Mouse (Mus musculus) heart, postnatal 0 days (tissue): Measurements from ENCODE around the gene Fgfr2. TPM values are rescaled to one million over a fixed set of nuclear protein-coding genes. Genes with fewer than 3 reads are reported as not detected.
A peak's percentile ranks its signal among the peaks of the same experiment; 100 is the strongest.
"Not testable (repeated sequence)": the region's sequence is repeated elsewhere in the genome, so short reads cannot be mapped to it uniquely, and the experiment has no call there.

Experiments used
- ATAC-seq: fragments of 200-750 bp; cut with Nextera tagmentation; 2 replicates; pipeline ENCODE4 v1.8.0; 2017; ENCODE audit warnings: low read depth, moderate number of reproducible peaks, moderate library complexity; ENCODE audit not compliant: insufficient read depth
- DNase-seq: peaks from one replicate; pipeline ENCODE4 v3.0.0-alpha.2; 2016; ENCODE audit warnings: low spot score
- H3K27ac ChIP-seq: fragments of 300-500 bp; sonication (generic); 2 replicates; pipeline ENCODE4 v1.5.1; 2014; ENCODE audit warnings: low read depth, mild to moderate bottlenecking
- H3K27me3 ChIP-seq: fragments of 300-500 bp; sonication (generic); 2 replicates; pipeline ENCODE4 v1.6.1; 2014; ENCODE audit warnings: low read length, mixed read lengths; ENCODE audit not compliant: control insufficient read depth, insufficient read depth
- H3K36me3 ChIP-seq: fragments of 300-500 bp; sonication (generic); replicated peaks from 2 replicates; pipeline ENCODE4 v1.6.1; 2014; ENCODE audit warnings: low read length, mixed read lengths; ENCODE audit not compliant: control insufficient read depth, insufficient read depth
- H3K4me1 ChIP-seq: fragments of 300-500 bp; sonication (generic); 2 replicates; pipeline ENCODE4 v1.6.1; 2014; ENCODE audit warnings: antibody characterized with exemption; ENCODE audit not compliant: control insufficient read depth, insufficient read depth
- H3K4me2 ChIP-seq: fragments of 300-500 bp; sonication (generic); 2 replicates; pipeline ENCODE4 v1.6.1; 2014; ENCODE audit warnings: low read depth, mild to moderate bottlenecking, low read length, moderate library complexity
- H3K4me3 ChIP-seq: fragments of 300-500 bp; sonication (generic); 2 replicates; pipeline ENCODE4 v1.5.1; 2014; ENCODE audit warnings: low read depth, low read length
- H3K9ac ChIP-seq: fragments of 300-500 bp; sonication (generic); replicated peaks from 2 replicates; pipeline ENCODE4 v1.6.1; 2014; ENCODE audit warnings: low read depth, low read length, mixed read lengths
- H3K9me3 ChIP-seq: fragments of 300-500 bp; sonication (generic); replicated peaks from 2 replicates; pipeline ENCODE4 v1.6.1; 2016; ENCODE audit warnings: low read length; ENCODE audit not compliant: control insufficient read depth
- CTCF ChIP-seq: IDR thresholded peaks from 2 replicates; pipeline ENCODE4 v1.5.1; 2016; ENCODE audit warnings: antibody characterized with exemption, control low read depth, low read depth
- EP300 ChIP-seq: IDR thresholded peaks from 2 replicates; pipeline ENCODE4 v1.6.1; 2016; ENCODE audit warnings: antibody characterized with exemption, low read depth
- WGBS: fragments of 180-500 bp; shearing (Covaris S2); extraction: QIAGEN DNeasy Blood & Tissue Kit; methylation state at CpG from one replicate; pipeline ENCODE4 v1.1.7; 2014; 5-methylcytosine and 5-hydroxymethylcytosine counted together
- polyA plus RNA-seq: library from polyadenylated mRNA; unstranded; fragments of >200 nt; fragmentation: Nextera tagmentation; extraction: Ambion mirVana; gene quantifications from 2 replicates; pipeline ENCODE4 v1.2.1, GENCODE M21; 2015
- total RNA-seq: library from RNA; depleted of rRNA; stranded (reverse); fragments of >200 nt; gene quantifications from 2 replicates; pipeline ENCODE4 v1.2.3, GENCODE M21; 2014; ENCODE audit warnings: low replicate concordance

Fgfr2 gene
- total and polyA plus RNA-seq, 2 experiments from 2014 or later, result 3.8 to 11.5 TPM

DNA sequence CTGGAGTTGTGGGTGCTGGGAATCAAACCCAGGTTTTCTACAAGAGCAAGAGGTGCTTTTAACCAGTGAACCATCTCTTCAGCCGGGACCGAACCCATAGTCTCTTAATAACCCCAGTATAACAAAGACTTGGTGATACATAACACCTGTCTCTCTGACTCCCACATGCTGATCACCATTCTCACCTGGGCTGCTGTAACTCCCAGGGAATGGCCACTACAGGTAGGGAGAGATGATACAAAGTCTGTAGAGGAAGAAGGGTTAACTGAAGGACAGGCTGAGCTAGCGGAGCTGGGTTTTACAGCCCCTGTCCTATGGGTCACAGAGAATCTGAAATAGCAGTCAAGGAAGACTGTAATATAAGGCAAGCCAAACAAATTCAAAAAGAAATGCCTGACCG, 2580.0 kb downstream of the Fgfr2 start:
- ATAC-seq (no peak), DNase-seq (no peak)
- Histone ChIP-seq H3K4me3 (no peak overlapping the region), H3K27me3 (no peaks in the 10 kb centered on the region), H3K36me3 (peaks cover 65% of the 10 kb centered on the region), H3K4me2 (no peak overlapping the region), H3K4me1 (peaks cover 14% of the 10 kb centered on the region), H3K9me3 (no peaks in the 10 kb centered on the region), H3K27ac (no peak overlapping the region), H3K9ac (no peak overlapping the region)
- TF ChIP-seq CTCF (no peak), EP300 (no peak)
- 96% methylated on average over 4 of the region's 4 CpGs for WGBS

DNA sequence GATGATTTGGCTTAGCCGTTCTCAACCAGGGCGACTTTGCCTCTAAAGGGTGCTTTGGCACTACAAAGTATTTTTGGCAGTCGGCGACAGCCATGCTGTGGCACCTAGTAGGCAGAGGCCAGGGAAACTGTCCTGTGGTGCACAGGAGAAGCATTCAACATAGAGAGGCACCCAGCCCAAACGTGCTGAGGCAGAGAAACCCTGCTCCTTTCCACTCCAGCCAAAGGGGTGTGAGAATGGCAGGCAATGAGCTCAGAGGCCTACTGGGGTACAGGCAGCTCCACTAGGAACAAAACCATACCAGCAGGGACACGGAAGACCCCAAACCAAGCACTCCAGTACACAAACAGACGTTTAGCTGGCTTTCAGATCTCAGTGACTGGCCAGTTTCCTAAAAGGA, 2583.0 kb downstream of the Fgfr2 start:
- no peaks in the 10 kb centered on the region for H3K27me3 ChIP-seq
- ATAC-seq, result no peak
- peaks cover 88% of the 10 kb centered on the region for H3K36me3 ChIP-seq
- H3K4me2 ChIP-seq, result no peak overlapping the region
- H3K9me3 ChIP-seq, result no peaks in the 10 kb centered on the region
- H3K4me3 ChIP-seq, result no peak overlapping the region
- H3K9ac ChIP-seq, result no peak overlapping the region
- TF ChIP-seq EP300, result no peak
- TF ChIP-seq CTCF, result no peak
- DNase-seq, result no peak
- 0 out of 2 replicates have a peak, but pooled peaks cover 3% of the 10 kb centered on the region for H3K4me1 ChIP-seq
- 52% methylated on average over 7 of the region's 7 CpGs for WGBS
- peak overlapping the region; percentile 19; the same call in 1 of the 2 replicates for H3K27ac ChIP-seq

- H3K9ac ChIP-seq, result no peak overlapping the region
- 70% methylated on average over 4 of the region's 4 CpGs for WGBS
- no peak overlapping the region for H3K4me3 ChIP-seq
- H3K9me3 ChIP-seq, result no peaks in the 10 kb centered on the region
- no peaks in the 10 kb centered on the region for H3K27me3 ChIP-seq
- ATAC-seq (no peak), DNase-seq (no peak)
- H3K27ac ChIP-seq, result no peak overlapping the region
- H3K4me2 ChIP-seq, result no peak overlapping the region
- no peak for TF ChIP-seq CTCF
- TF ChIP-seq EP300, result no peak
- peaks cover 77% of the 10 kb centered on the region for H3K36me3 ChIP-seq
- H3K4me1 ChIP-seq, result 0 out of 2 replicates have a peak, but pooled peaks cover 3% of the 10 kb centered on the region
These were observed 2586.1 kb downstream of the Fgfr2 start for GRCm38 (mm10) chr7:130537068-130537467.

DNA sequence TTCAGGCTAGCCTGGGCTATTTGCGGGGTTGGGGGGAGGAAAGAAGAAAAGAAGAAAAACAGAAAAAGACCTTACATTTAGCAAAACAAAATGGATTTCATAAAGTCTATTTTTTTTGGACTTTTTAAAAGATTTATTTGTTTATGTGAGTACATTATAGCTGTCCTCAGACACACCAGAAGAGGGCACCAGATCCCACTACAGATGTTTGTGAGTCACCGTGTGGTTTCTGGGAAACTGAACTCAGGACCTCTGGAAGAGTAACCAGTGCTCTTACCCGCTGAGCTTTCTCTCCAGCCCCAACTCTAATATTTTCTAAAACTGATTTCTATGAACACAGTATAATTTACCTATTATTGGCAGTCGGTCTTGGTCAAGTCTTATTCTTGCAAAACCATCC, 2588.0 kb downstream of the Fgfr2 start:
- Histone ChIP-seq H3K4me1 (0 out of 2 replicates have a peak, but pooled peaks cover under 1% of the 10 kb centered on the region), H3K9ac (no peak overlapping the region), H3K27ac (no peak overlapping the region), H3K27me3 (no peaks in the 10 kb centered on the region), H3K4me2 (no peak overlapping the region), H3K36me3 (peaks cover 76% of the 10 kb centered on the region), H3K4me3 (no peak overlapping the region), H3K9me3 (no peaks in the 10 kb centered on the region)
- ATAC-seq (no peak), DNase-seq (no peak)
- TF ChIP-seq EP300, result no peak
- no peak for TF ChIP-seq CTCF
- 84% methylated on average over 4 of the region's 4 CpGs for WGBS

DNA sequence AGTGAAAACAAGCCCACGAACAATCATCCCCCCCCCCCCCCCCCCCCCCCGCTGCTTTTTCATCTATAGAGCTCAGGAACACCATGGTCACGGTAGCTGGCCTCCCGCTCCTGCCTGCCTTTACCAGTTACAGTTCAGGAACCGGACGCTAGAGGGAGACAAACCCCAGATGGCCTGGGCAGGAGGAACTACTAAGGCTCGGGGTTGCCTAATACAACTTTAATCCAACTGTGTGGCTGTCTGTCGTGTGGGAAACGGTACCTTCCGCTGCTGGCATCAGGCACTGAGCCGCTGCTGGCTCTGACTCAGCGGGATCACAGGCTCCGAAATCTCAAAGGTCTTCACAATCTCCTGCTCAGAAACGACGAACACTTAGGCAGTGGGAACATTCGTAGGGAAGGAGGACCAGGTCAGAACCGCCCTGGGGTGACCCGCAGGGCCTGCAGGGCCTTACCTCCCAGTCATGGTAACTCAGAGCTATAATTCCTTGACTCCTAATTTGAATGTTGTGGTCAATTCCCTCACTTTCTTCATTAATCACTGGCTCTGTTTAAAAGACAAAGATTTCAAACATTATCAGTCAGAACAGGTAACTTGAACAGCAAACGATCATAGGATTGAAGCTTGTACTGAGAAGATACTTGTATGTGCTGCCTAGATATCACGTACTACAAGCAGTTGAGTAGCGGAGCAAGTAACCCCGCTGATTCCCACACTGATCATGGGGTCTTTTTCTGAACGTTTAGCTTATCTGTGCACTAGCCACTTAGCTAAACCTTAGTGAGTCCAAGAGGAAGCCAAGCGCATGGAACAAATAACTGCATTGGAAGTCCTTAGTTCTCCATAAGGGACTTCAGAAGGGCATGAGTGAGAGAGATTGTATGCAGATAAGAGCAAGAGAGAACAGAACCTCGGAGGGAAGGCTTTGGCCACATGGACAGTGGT, 2589.6 kb downstream of the Fgfr2 start:
- Histone ChIP-seq H3K9ac (no peak overlapping the region), H3K36me3 (peaks cover 70% of the 10 kb centered on the region), H3K9me3 (no peaks in the 10 kb centered on the region), H3K4me1 (no peaks in the 10 kb centered on the region), H3K4me3 (no peak overlapping the region), H3K4me2 (no peak overlapping the region), H3K27ac (peak overlapping the region; percentile 59), H3K27me3 (no peaks in the 10 kb centered on the region)
- DNase-seq (peak; percentile 86), ATAC-seq (peak; percentile 92)
- TF ChIP-seq EP300 (no peak), CTCF (peak; percentile 96)
- 34% methylated on average over 25 of the region's 25 CpGs for WGBS

- H3K36me3 ChIP-seq, result peaks cover 48% of the 10 kb centered on the region
- not testable (repeated sequence) for H3K4me3 ChIP-seq, H3K27me3 ChIP-seq, H3K9ac ChIP-seq, DNase-seq, ATAC-seq, H3K9me3 ChIP-seq, H3K4me1 ChIP-seq, H3K4me2 ChIP-seq, H3K27ac ChIP-seq
- 93% methylated on average over 14 of the region's 15 CpGs for WGBS
These were observed 2592.0 kb downstream of the Fgfr2 start for GRCm38 (mm10) chr7:130531138-130531537.
